In the genomic region with DNA sequence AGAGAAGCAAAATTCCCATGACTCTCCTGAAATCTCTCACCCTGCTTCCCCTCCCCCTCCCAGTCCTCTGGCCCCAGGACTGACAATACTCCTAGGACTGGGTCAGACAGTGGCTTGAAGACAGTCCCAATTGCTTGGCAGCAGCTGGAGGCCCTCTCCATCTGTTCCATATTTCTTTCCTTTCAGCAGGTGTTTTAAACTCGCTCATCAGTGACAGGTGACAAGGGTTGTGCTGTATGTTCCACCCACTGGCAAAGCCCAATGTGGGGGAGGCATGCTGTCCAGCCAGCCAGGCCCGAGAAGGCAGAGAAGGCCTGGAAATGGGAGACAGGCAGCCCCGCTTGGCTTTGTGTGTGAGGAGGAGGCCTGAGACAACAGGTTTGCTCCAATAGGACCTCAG, we compare ENCODE assay signal across 22 mouse cellular contexts.
"Had no signal": no experiment of that assay in that cellular context is flagged by ENCODE, and none has a peak within 500 bp of the region (broad histone marks: within the 10 kb centered on the region; RNA-seq: fewer than 3 reads in every experiment).

No protein-coding gene starts in this region.

- H3K9ac ChIP-seq: forebrain, postnatal 0 days; hindbrain, embryonic 13.5 days; hindbrain, embryonic 15.5 days; limb, embryonic 13.5 days; limb, embryonic 15.5 days; liver, embryonic 12.5 days; liver, embryonic 14.5 days had no signal

- H3K27me3 ChIP-seq: hindbrain, embryonic 13.5 days; hindbrain, embryonic 15.5 days; limb, embryonic 13.5 days; limb, embryonic 15.5 days; liver, embryonic 12.5 days had no signal

- H3K9me3 ChIP-seq: hindbrain, embryonic 13.5 days; hindbrain, embryonic 15.5 days; limb, embryonic 13.5 days; limb, embryonic 15.5 days; liver, embryonic 12.5 days had no signal

- H3K4me1 ChIP-seq: hindbrain, embryonic 15.5 days had no signal

- H3K4me3 ChIP-seq: hindbrain, embryonic 13.5 days; hindbrain, embryonic 15.5 days; limb, embryonic 13.5 days; limb, embryonic 15.5 days; liver, embryonic 12.5 days had no signal

- DNase-seq: forebrain, postnatal 0 days; gastrocnemius, postnatal 10 days; gastrocnemius, postnatal 36 days; heart, adult 18-20 months; kidney, adult 11 months; kidney, adult 2 months; kidney, adult 9 months; kidney, postnatal 14 days; kidney, postnatal 36 days; layer of hippocampus, adult 9-11 months; layer of hippocampus, postnatal 36 days; left cerebral cortex, postnatal 4 days had no signal

- H3K4me2 ChIP-seq: heart, embryonic 11.5 days; hindbrain, embryonic 13.5 days; hindbrain, embryonic 15.5 days; limb, embryonic 13.5 days; limb, embryonic 15.5 days; liver, embryonic 12.5 days had no signal

- H3K27ac ChIP-seq: hindbrain, embryonic 13.5 days; hindbrain, embryonic 15.5 days; hindbrain, postnatal 0 days; kidney, postnatal 0 days; limb, embryonic 13.5 days; limb, embryonic 15.5 days; liver, embryonic 12.5 days; liver, embryonic 14.5 days had no signal

- ATAC-seq: forebrain, postnatal 0 days; hindbrain, postnatal 0 days; intestine, embryonic 16.5 days; liver, embryonic 12.5 days had no signal
